Mouse (Mus musculus) thymus, postnatal 4 days (tissue): ENCODE data around the gene Hmmr.

Experiments
- DNase-seq: peaks from one replicate; pipeline ENCODE4 v3.0.0; 2021

The Hmmr gene

DNA sequence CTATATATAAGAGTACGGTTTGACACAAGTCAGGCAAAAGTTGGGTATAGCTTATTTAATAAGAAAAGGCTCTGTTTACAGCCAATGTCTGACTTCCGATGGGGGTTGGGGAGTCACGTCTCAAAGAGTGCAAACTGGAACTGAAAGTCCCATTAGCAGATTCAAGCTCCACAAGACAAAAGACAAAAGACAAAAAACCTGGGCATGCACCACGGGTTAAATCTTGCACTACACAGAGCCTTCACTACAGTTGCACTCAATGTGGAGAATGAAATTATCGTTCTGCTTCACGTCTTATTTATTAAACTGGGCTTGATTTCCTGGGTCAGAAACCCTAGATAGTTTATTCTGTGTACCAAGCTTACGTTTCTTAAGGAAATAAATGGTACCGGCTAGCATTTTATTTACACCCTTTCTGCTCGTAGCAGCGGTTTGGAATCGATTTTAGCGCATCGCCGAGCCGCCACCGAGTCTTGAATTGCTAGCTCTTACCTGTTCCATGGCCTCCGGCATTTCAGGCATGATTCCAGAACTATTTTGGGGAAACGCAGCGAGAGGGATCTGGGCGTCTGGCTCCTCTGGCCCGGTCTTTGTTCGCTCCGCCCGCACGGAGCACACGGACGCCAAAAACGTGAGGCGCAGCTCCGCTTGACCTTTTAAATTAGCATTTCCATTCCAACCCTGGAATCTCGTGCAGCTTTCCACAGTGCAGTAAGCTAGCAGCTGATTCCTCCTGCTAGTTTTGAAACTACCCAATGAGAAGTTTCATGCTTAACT, 38.7 kb downstream of the Hmmr start:
- peak; percentile 68 for DNase-seq

- peak; percentile 62 for DNase-seq
Observed at GRCm38 (mm10) chr11:40693366-40693951, 39.8 kb downstream of the Hmmr start.

DNA sequence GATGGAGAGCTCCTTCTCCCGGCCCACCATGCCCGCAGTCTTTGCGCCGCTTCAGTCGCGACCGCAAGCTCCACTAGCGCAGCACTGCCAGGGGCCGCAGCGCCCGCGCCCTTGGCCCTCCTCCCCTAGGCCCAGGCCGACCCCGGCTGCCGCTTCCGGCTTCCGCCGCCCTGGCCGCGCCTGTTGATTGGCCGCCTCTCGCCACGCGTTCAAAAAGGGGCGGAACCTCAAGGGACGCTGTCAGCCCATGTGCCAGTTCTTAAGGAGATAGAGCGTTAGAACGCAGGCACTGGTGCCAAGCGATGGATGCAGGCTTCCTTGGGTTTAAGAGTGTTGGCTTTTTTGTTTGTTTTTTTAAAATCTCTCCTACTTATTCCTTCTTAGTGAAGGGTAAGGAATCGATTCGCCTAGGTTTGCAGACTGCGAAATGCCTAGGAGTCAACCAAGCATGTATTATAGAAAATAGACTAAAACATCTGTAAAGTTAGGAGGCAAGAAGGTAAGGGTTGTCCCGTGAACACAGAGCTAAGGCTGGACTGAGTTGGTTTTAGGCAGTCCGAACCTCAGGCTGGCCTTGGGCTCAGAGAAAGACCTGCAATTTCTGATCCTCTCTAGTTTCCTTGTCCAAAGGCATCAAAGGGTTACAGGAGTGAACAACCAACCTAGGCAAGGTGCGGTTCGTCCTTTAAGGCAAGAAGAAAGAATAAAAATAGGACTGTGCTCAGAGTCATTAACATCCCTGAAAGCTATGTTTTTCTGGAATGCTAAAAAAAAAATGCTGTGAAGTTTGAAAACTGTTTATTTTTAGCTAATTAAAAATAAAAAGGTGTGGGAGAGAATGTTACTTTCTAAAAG, 40.5 kb downstream of the Hmmr start:
- peak; percentile 95 for DNase-seq

- DNase-seq = no peak
Observed at GRCm38 (mm10) chr11:40692101-40692509, 41.1 kb downstream of the Hmmr start.

GRCm38 (mm10) chr11:40690444-40691127, 42.6 kb downstream of the Hmmr start:
- no peak for DNase-seq

DNA sequence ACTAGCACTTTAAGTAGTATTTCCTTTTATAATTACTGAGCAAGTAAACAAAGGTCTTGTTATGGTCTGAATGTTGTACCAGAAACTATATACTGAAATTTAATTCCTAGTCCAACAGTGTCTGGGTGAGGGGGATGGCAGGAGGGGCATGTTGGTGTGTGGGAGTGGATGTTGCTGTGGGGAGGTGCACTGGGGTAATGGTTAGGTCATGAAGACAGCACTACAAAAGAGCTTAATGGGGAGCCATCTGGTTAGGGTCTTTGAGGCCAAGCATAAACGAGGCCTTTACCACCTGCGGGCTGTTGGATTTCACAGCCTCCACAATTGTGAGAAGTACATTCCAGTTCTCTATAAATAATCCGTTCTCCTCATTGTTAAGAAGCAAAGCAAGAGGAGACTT, 49.9 kb downstream of the Hmmr start:
- no peak for DNase-seq

DNA sequence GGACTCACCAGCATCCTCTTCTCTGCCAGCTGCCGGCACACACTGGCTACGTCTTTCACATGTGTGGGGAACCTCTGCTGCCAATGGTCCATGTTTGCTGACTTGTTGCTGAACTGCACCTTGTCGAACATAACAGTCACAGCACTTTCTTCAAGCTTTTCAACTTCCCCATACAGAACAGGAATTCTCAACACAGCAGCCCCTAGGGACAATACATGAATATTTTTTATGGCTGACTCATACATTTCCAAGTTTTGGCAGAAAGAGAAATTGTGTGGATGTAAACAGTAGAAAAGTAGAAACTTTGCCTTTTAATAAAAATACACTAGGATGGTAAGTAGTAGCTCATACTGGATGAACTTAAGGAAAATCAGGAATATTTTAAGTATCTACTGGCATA, 50.8 kb downstream of the Hmmr start:
- no peak for DNase-seq

- peak; percentile 38 for DNase-seq
Observed at GRCm38 (mm10) chr11:40677169-40677568, 56.1 kb downstream of the Hmmr start.

GRCm38 (mm10) chr11:40675014-40675730, 58.0 kb downstream of the Hmmr start:
- no peak for DNase-seq
